Mouse (Mus musculus) forebrain, embryonic 14.5 days (tissue): ENCODE measurements around the gene Ndufa7. TPM values are rescaled to one million over a fixed set of nuclear protein-coding genes. Genes with fewer than 3 reads are reported as not detected.
"Not testable (repeated sequence)": the region's sequence is repeated elsewhere in the genome, so short reads cannot be mapped to it uniquely, and the experiment has no call there.

ENCODE experiments used
- ATAC-seq: fragments of 200-750 bp; cut with Nextera tagmentation; 2 replicates; pipeline ENCODE4 v1.8.0; 2017; ENCODE audit warnings: mild to moderate bottlenecking, moderate library complexity
- DNase-seq: peaks from one replicate; pipeline ENCODE4 v3.0.0-alpha.2; 2015; ENCODE audit warnings: low spot score
- H3K27ac ChIP-seq: fragments of 300-500 bp; sonication (generic); 2 replicates; pipeline ENCODE4 v1.5.1; 2014; ENCODE audit warnings: low read depth, mild to moderate bottlenecking, control low read depth, low read length, moderate library complexity
- H3K27me3 ChIP-seq: fragments of 300-500 bp; sonication (generic); replicated peaks from 2 replicates; pipeline ENCODE4 v1.6.1; 2014; ENCODE audit warnings: low read length, control low read depth, mixed read lengths; ENCODE audit not compliant: control insufficient read depth, insufficient read depth
- H3K36me3 ChIP-seq: fragments of 300-500 bp; sonication (generic); 2 replicates; pipeline ENCODE4 v1.6.1; 2014; ENCODE audit warnings: low read length, control low read depth; ENCODE audit not compliant: control insufficient read depth, insufficient read depth
- H3K4me1 ChIP-seq: fragments of 300-500 bp; sonication (generic); 2 replicates; pipeline ENCODE4 v1.6.1; 2014; ENCODE audit warnings: antibody characterized with exemption, low read length, control low read depth; ENCODE audit not compliant: control insufficient read depth, insufficient read depth
- H3K4me2 ChIP-seq: fragments of 300-500 bp; sonication (generic); 2 replicates; pipeline ENCODE4 v1.6.1; 2014; ENCODE audit warnings: mild to moderate bottlenecking, control low read depth, low read length
- H3K4me3 ChIP-seq: fragments of 300-500 bp; sonication (generic); 2 replicates; pipeline ENCODE4 v1.5.1; 2014; ENCODE audit warnings: low read depth, low read length, control low read depth
- H3K9ac ChIP-seq: fragments of 300-500 bp; sonication (generic); 2 replicates; pipeline ENCODE4 v1.6.1; 2014; ENCODE audit warnings: mild to moderate bottlenecking, low read length, control low read depth, moderate library complexity
- H3K9me3 ChIP-seq: fragments of 300-500 bp; sonication (generic); replicated peaks from 2 replicates; pipeline ENCODE4 v1.6.1; 2016; ENCODE audit warnings: low read length, control low read depth, mixed read lengths; ENCODE audit not compliant: control insufficient read depth
- WGBS: fragments of 180-500 bp; shearing (Covaris S2); extraction: QIAGEN DNeasy Blood & Tissue Kit; methylation state at CpG from one replicate; pipeline ENCODE4 v1.1.7; 2014; 5-methylcytosine and 5-hydroxymethylcytosine counted together
- polyA plus RNA-seq: library from polyadenylated mRNA; unstranded; fragments of >200 nt; fragmentation: Nextera tagmentation; extraction: Ambion mirVana; gene quantifications from 2 replicates; pipeline ENCODE4 v1.2.1, GENCODE M21; 2014

Ndufa7 gene
- polyA plus RNA-seq, 1 experiment from 2014 or later = 608 TPM

GRCm38 (mm10) chr17:33817184-33817968, 7.0 kb upstream of the Ndufa7 start:
- Histone ChIP-seq H3K4me2 (peak overlapping the region; percentile 95), H3K9ac (peak overlapping the region; percentile 89), H3K27me3 (no peaks in the 10 kb centered on the region), H3K9me3 (no peaks in the 10 kb centered on the region), H3K27ac (peak overlapping the region; percentile 86), H3K4me1 (peaks cover 12% of the 10 kb centered on the region), H3K4me3 (peak overlapping the region; percentile 44), H3K36me3 (peaks cover 38% of the 10 kb centered on the region)
- DNase-seq = peak; percentile 98
- peak; percentile 97 for ATAC-seq
- WGBS = under 1% methylated on average over 87 of the region's 89 CpGs

- ATAC-seq (peak; percentile 2; the same call in 1 of the 2 replicates), DNase-seq (no peak)
- no peaks in the 10 kb centered on the region for H3K9me3 ChIP-seq
- no peaks in the 10 kb centered on the region for H3K27me3 ChIP-seq
- peak overlapping the region; percentile 95 for H3K4me2 ChIP-seq
- peak overlapping the region; percentile 89 for H3K9ac ChIP-seq
- peak overlapping the region; percentile 86 for H3K27ac ChIP-seq
- peaks cover 13% of the 10 kb centered on the region for H3K4me1 ChIP-seq
- H3K4me3 ChIP-seq = peak overlapping the region; percentile 44
- 19% methylated on average over 33 of the region's 33 CpGs for WGBS
- peaks cover 45% of the 10 kb centered on the region for H3K36me3 ChIP-seq
Observed at GRCm38 (mm10) chr17:33817969-33818643, 6.3 kb upstream of the Ndufa7 start.

- ATAC-seq (no peak), DNase-seq (no peak)
- Histone ChIP-seq H3K4me3 (no peak overlapping the region), H3K27ac (no peak overlapping the region), H3K9me3 (no peaks in the 10 kb centered on the region), H3K9ac (peak overlapping the region; percentile 26; the same call in 1 of the 2 replicates), H3K4me2 (peak overlapping the region; percentile 93; the same call in 1 of the 2 replicates), H3K4me1 (peaks cover 17% of the 10 kb centered on the region), H3K27me3 (no peaks in the 10 kb centered on the region), H3K36me3 (peaks cover 50% of the 10 kb centered on the region)
- WGBS = 87% methylated on average over 1 of the region's 1 CpGs
Observed at GRCm38 (mm10) chr17:33822436-33822959, 1.9 kb upstream of the Ndufa7 start.

GRCm38 (mm10) chr17:33823171-33823570, 1.2 kb upstream of the Ndufa7 start:
- Histone ChIP-seq H3K4me3 (peak overlapping the region; percentile 65), H3K4me2 (peak overlapping the region; percentile 93), H3K4me1 (peaks cover 14% of the 10 kb centered on the region), H3K36me3 (peaks cover 54% of the 10 kb centered on the region), H3K9ac (peak overlapping the region; percentile 75)
- not testable (repeated sequence) for H3K27me3 ChIP-seq, ATAC-seq, DNase-seq, H3K9me3 ChIP-seq, H3K27ac ChIP-seq
- whole genome bisulfite sequencing = 84% methylated on average over 8 of the region's 8 CpGs

GRCm38 (mm10) chr17:33824997-33825330, 592 bp downstream of the Ndufa7 start:
- H3K9ac ChIP-seq = peak overlapping the region; percentile 78
- peaks cover 58% of the 10 kb centered on the region for H3K36me3 ChIP-seq
- H3K4me2 ChIP-seq = peak overlapping the region; percentile 72
- peak overlapping the region; percentile 65 for H3K4me3 ChIP-seq
- DNase-seq, ATAC-seq, H3K9me3 ChIP-seq, H3K27me3 ChIP-seq: not testable (repeated sequence)
- H3K4me1 ChIP-seq = peaks cover 12% of the 10 kb centered on the region
- 5% methylated on average over 6 of the region's 6 CpGs for WGBS
- H3K27ac ChIP-seq = peak overlapping the region; percentile 56; the same call in 1 of the 2 replicates

- Histone ChIP-seq H3K36me3 (peaks cover 58% of the 10 kb centered on the region), H3K4me2 (peak overlapping the region; percentile 72), H3K4me3 (peak overlapping the region; percentile 65), H3K9me3 (no peaks in the 10 kb centered on the region), H3K27me3 (no peaks in the 10 kb centered on the region), H3K4me1 (peaks cover 12% of the 10 kb centered on the region), H3K27ac (no peak overlapping the region), H3K9ac (0 out of 2 replicates have a peak overlapping the region, but pooled peaks have one; percentile 18)
- DNase-seq (no peak), ATAC-seq (no peak)
- WGBS = 87% methylated on average over 8 of the region's 8 CpGs
Observed at GRCm38 (mm10) chr17:33825462-33825861, 1.1 kb downstream of the Ndufa7 start.

- no peak overlapping the region for H3K4me2 ChIP-seq
- H3K9ac ChIP-seq = no peak overlapping the region
- peaks cover 56% of the 10 kb centered on the region for H3K36me3 ChIP-seq
- no peaks in the 10 kb centered on the region for H3K9me3 ChIP-seq
- no peak overlapping the region for H3K27ac ChIP-seq
- no peak overlapping the region for H3K4me3 ChIP-seq
- peak; percentile 88 for DNase-seq
- no peaks in the 10 kb centered on the region for H3K27me3 ChIP-seq
- no peak for ATAC-seq
- WGBS = 0% methylated on average over 3 of the region's 3 CpGs
- H3K4me1 ChIP-seq = peaks cover 12% of the 10 kb centered on the region
Observed at GRCm38 (mm10) chr17:33826850-33827249, 2.5 kb downstream of the Ndufa7 start.

- Histone ChIP-seq H3K4me2 (no peak overlapping the region), H3K36me3 (peaks cover 58% of the 10 kb centered on the region), H3K9me3 (no peaks in the 10 kb centered on the region), H3K27ac (no peak overlapping the region), H3K27me3 (no peaks in the 10 kb centered on the region), H3K9ac (peak overlapping the region; percentile 13; the same call in 1 of the 2 replicates), H3K4me3 (no peak overlapping the region), H3K4me1 (peaks cover 4% of the 10 kb centered on the region; the same call in 1 of the 2 replicates)
- WGBS = 29% methylated on average over 2 of the region's 2 CpGs
- DNase-seq (peak; percentile 17), ATAC-seq (no peak)
Observed at GRCm38 (mm10) chr17:33828892-33829291, 4.5 kb downstream of the Ndufa7 start.
